Mouse (Mus musculus) activated CD4-positive, CD25-positive, alpha-beta regulatory T cell (primary cell): ENCODE data around the gene Pank3. TPM values are rescaled to one million over a fixed set of nuclear protein-coding genes. Genes with fewer than 3 reads are reported as not detected.

Source experiments
- polyA plus RNA-seq, 2 experiments: library from polyadenylated mRNA; unstranded; fragments of 100-300 nt; shearing (Covaris generic); gene quantifications; one replicate each; pipeline ENCODE4 v1.2.1; 2017

Pank3 gene
- 10 to 100 TPM in 1 of 2 experiments, 1 to 10 TPM in 1; 7.6 to 13.1 TPM for polyA plus RNA-seq

DNA sequence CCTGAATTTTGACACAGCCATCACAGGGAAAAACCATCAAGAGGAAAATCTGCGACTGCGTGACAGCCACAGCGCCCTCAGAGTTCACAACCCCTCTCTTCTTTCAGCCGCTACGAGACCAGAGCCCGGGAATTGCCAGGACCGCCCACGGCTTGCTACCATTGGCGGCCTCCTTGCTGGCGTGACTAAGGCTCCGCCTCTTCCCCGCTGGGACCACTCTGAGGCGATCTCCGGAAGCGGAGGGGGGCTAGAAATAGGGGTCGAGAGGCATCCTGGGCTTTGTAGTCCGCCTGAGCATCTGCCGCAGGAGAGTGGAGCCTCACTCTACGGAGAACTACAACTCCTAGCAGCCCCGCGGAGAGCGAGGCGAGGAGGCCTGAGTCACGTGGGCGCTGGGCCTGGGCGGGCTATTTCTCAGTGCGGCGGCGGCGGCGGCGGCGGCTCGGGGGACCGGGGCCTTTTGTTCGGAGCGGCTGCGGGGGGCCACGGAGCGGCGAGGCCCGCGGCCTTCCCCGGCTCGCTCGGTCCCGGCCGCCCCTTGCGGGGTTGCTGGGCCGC, at the start of gene Pank3:
Gene Pank3, plus strand, starts transcription at position 297 of the 558 bp plus-strand sequence.

DNA sequence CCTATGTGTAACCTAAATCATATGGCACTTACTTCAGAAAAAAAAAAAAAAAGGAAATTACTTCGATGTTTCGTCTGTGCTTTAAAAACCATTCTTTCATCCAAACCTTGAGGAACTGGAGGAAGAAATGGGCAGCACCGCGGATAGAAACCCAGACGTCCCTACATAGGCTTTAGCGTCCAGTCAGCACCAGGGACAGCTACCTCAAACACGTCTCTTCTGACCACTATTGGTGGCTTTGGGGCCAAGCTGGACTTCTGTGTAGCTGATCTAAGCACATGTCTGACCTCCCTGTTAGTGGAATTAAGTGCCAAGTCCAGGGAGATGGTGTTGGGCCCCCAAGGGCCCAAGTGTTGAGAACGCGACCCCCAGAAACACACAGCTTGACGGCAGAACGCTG, 29.6 kb downstream of the Pank3 start, which contains the start of gene Fbll1:
Gene Fbll1, minus strand, starts transcription at position 11 of the 400 bp plus-strand sequence.

DNA sequence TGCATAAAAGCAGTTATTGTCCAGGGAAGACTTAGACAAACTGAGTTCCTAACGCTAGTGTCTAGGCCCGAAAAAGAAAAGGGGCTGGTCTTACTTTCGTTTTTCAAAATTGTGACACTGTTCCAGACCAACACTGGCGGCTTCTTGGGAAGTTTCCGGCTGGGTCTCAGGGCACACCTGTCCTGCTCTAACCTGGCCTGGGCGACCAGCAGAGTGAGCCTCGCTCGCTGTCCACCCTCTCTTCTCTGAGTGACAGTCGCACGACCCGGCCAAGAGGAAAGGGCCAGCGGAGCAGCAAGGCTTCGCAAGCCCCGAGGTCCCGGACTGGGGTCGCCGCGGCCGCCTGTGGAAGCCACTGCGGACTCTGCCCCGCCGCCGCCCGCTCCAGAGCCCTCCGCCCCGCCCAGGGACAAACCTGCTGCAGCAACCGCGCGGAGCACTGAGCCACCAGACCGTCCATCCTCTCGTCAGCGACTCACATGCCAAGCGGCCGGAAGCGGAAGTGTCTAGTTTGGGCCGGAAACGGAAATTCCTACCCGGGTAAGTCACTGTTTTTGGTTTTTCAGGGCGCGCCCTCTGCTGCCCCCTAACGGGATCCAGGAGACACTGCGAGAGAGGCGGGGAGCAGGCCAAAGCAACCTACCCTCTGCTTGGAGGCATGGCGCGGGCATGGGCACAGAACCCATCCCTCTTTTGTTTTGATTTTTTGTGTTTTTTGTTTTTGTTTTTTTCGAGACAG, 64.9 kb downstream of the Pank3 start, which contains the start of gene Rars:
Gene Rars, minus strand, starts transcription at position 485 of the 739 bp plus-strand sequence.

Other genes with a start within 250 kb of the Pank3 start
- not detected for gene Fbll1, start 29.4 kb downstream of the Pank3 start, polyA plus RNA-seq
- gene Rars, start 65.0 kb downstream of the Pank3 start, polyA plus RNA-seq = 10 to 100 TPM; 61.3 to 71.1 TPM
- gene Wwc1, start 211.0 kb downstream of the Pank3 start, polyA plus RNA-seq = under 1 TPM in 1 of 2 experiments, not detected in 1; 0.16 TPM